Mouse (Mus musculus) forebrain, embryonic 14.5 days (tissue): ENCODE measurements around the gene Lrp6. TPM values are rescaled to one million over a fixed set of nuclear protein-coding genes. Genes with fewer than 3 reads are reported as not detected.

Source experiments
- ATAC-seq: fragments of 200-750 bp; cut with Nextera tagmentation; 2 replicates; pipeline ENCODE4 v1.8.0; 2017; ENCODE audit warnings: mild to moderate bottlenecking, moderate library complexity
- DNase-seq: peaks from one replicate; pipeline ENCODE4 v3.0.0-alpha.2; 2015; ENCODE audit warnings: low spot score
- H3K27ac ChIP-seq: fragments of 300-500 bp; sonication (generic); 2 replicates; pipeline ENCODE4 v1.5.1; 2014; ENCODE audit warnings: low read depth, mild to moderate bottlenecking, control low read depth, low read length, moderate library complexity
- H3K27me3 ChIP-seq: fragments of 300-500 bp; sonication (generic); replicated peaks from 2 replicates; pipeline ENCODE4 v1.6.1; 2014; ENCODE audit warnings: low read length, control low read depth, mixed read lengths; ENCODE audit not compliant: control insufficient read depth, insufficient read depth
- H3K36me3 ChIP-seq: fragments of 300-500 bp; sonication (generic); 2 replicates; pipeline ENCODE4 v1.6.1; 2014; ENCODE audit warnings: low read length, control low read depth; ENCODE audit not compliant: control insufficient read depth, insufficient read depth
- H3K4me1 ChIP-seq: fragments of 300-500 bp; sonication (generic); 2 replicates; pipeline ENCODE4 v1.6.1; 2014; ENCODE audit warnings: antibody characterized with exemption, low read length, control low read depth; ENCODE audit not compliant: control insufficient read depth, insufficient read depth
- H3K4me2 ChIP-seq: fragments of 300-500 bp; sonication (generic); 2 replicates; pipeline ENCODE4 v1.6.1; 2014; ENCODE audit warnings: mild to moderate bottlenecking, control low read depth, low read length
- H3K4me3 ChIP-seq: fragments of 300-500 bp; sonication (generic); 2 replicates; pipeline ENCODE4 v1.5.1; 2014; ENCODE audit warnings: low read depth, low read length, control low read depth
- H3K9ac ChIP-seq: fragments of 300-500 bp; sonication (generic); 2 replicates; pipeline ENCODE4 v1.6.1; 2014; ENCODE audit warnings: mild to moderate bottlenecking, low read length, control low read depth, moderate library complexity
- H3K9me3 ChIP-seq: fragments of 300-500 bp; sonication (generic); replicated peaks from 2 replicates; pipeline ENCODE4 v1.6.1; 2016; ENCODE audit warnings: low read length, control low read depth, mixed read lengths; ENCODE audit not compliant: control insufficient read depth
- WGBS: fragments of 180-500 bp; shearing (Covaris S2); extraction: QIAGEN DNeasy Blood & Tissue Kit; methylation state at CpG from one replicate; pipeline ENCODE4 v1.1.7; 2014; 5-methylcytosine and 5-hydroxymethylcytosine counted together
- polyA plus RNA-seq: library from polyadenylated mRNA; unstranded; fragments of >200 nt; fragmentation: Nextera tagmentation; extraction: Ambion mirVana; gene quantifications from 2 replicates; pipeline ENCODE4 v1.2.1, GENCODE M21; 2014

The Lrp6 gene
- polyA plus RNA-seq, 1 experiment from 2014 or later = 20.9 TPM

- H3K27ac ChIP-seq = no peak overlapping the region
- H3K27me3 ChIP-seq = no peaks in the 10 kb centered on the region
- H3K36me3 ChIP-seq = no peaks in the 10 kb centered on the region
- no peak overlapping the region for H3K4me2 ChIP-seq
- no peak overlapping the region for H3K9ac ChIP-seq
- ATAC-seq (no peak), DNase-seq (no peak)
- H3K4me1 ChIP-seq = no peaks in the 10 kb centered on the region
- WGBS = 59% methylated on average over 10 of the region's 10 CpGs
- H3K9me3 ChIP-seq = no peaks in the 10 kb centered on the region
- no peak overlapping the region for H3K4me3 ChIP-seq
Observed at GRCm38 (mm10) chr6:134602371-134603003, 35.7 kb upstream of the Lrp6 start.

GRCm38 (mm10) chr6:134601766-134602165 lies 35.0 kb upstream of the Lrp6 start:
- Histone ChIP-seq H3K27me3 (no peaks in the 10 kb centered on the region), H3K27ac (no peak overlapping the region), H3K9ac (no peak overlapping the region), H3K9me3 (no peaks in the 10 kb centered on the region), H3K4me3 (no peak overlapping the region), H3K4me1 (no peaks in the 10 kb centered on the region), H3K4me2 (no peak overlapping the region), H3K36me3 (no peaks in the 10 kb centered on the region)
- ATAC-seq = no peak
- 68% methylated on average over 3 of the region's 3 CpGs for WGBS
- no peak for DNase-seq

GRCm38 (mm10) chr6:134601130-134601529 lies 34.4 kb upstream of the Lrp6 start:
- DNase-seq (no peak), ATAC-seq (no peak)
- no peaks in the 10 kb centered on the region for H3K27me3 ChIP-seq
- H3K4me1 ChIP-seq = no peaks in the 10 kb centered on the region
- no peak overlapping the region for H3K4me3 ChIP-seq
- 64% methylated on average over 7 of the region's 7 CpGs for WGBS
- no peaks in the 10 kb centered on the region for H3K9me3 ChIP-seq
- no peak overlapping the region for H3K9ac ChIP-seq
- no peak overlapping the region for H3K27ac ChIP-seq
- H3K36me3 ChIP-seq = no peaks in the 10 kb centered on the region
- H3K4me2 ChIP-seq = no peak overlapping the region

GRCm38 (mm10) chr6:134599239-134599638 lies 32.5 kb upstream of the Lrp6 start:
- Histone ChIP-seq H3K9ac (no peak overlapping the region), H3K36me3 (no peaks in the 10 kb centered on the region), H3K4me2 (no peak overlapping the region), H3K27ac (no peak overlapping the region), H3K4me3 (no peak overlapping the region), H3K9me3 (no peaks in the 10 kb centered on the region), H3K4me1 (no peaks in the 10 kb centered on the region), H3K27me3 (no peaks in the 10 kb centered on the region)
- DNase-seq = no peak
- 61% methylated on average over 1 of the region's 1 CpGs for WGBS
- ATAC-seq = no peak

- H3K4me3 ChIP-seq = no peak overlapping the region
- H3K4me2 ChIP-seq = no peak overlapping the region
- no peaks in the 10 kb centered on the region for H3K27me3 ChIP-seq
- H3K9ac ChIP-seq = no peak overlapping the region
- no peaks in the 10 kb centered on the region for H3K9me3 ChIP-seq
- no peaks in the 10 kb centered on the region for H3K4me1 ChIP-seq
- H3K36me3 ChIP-seq = no peaks in the 10 kb centered on the region
- H3K27ac ChIP-seq = no peak overlapping the region
- WGBS = 89% methylated on average over 6 of the region's 6 CpGs
- ATAC-seq = no peak
- DNase-seq = no peak
Observed at GRCm38 (mm10) chr6:134597651-134598229, 31.0 kb upstream of the Lrp6 start.

GRCm38 (mm10) chr6:134594569-134595442 lies 28.0 kb upstream of the Lrp6 start:
- DNase-seq = no peak
- WGBS = 87% methylated on average over 21 of the region's 21 CpGs
- Histone ChIP-seq H3K27ac (no peak overlapping the region), H3K9me3 (no peaks in the 10 kb centered on the region), H3K9ac (no peak overlapping the region), H3K4me1 (no peaks in the 10 kb centered on the region), H3K27me3 (no peaks in the 10 kb centered on the region), H3K4me3 (no peak overlapping the region), H3K36me3 (no peaks in the 10 kb centered on the region), H3K4me2 (no peak overlapping the region)
- no peak for ATAC-seq

- WGBS = 74% methylated on average over 2 of the region's 2 CpGs
- no peak overlapping the region for H3K4me3 ChIP-seq
- H3K4me2 ChIP-seq = no peak overlapping the region
- no peaks in the 10 kb centered on the region for H3K36me3 ChIP-seq
- H3K9ac ChIP-seq = no peak overlapping the region
- no peaks in the 10 kb centered on the region for H3K27me3 ChIP-seq
- no peaks in the 10 kb centered on the region for H3K9me3 ChIP-seq
- H3K4me1 ChIP-seq = no peaks in the 10 kb centered on the region
- H3K27ac ChIP-seq = no peak overlapping the region
- ATAC-seq (no peak), DNase-seq (no peak)
Observed at GRCm38 (mm10) chr6:134591614-134592013, 24.8 kb upstream of the Lrp6 start.

GRCm38 (mm10) chr6:134586241-134586640 lies 19.5 kb upstream of the Lrp6 start:
- WGBS = 74% methylated on average over 5 of the region's 5 CpGs
- Histone ChIP-seq H3K27me3 (no peaks in the 10 kb centered on the region), H3K4me3 (no peak overlapping the region), H3K36me3 (no peaks in the 10 kb centered on the region), H3K27ac (no peak overlapping the region), H3K9me3 (no peaks in the 10 kb centered on the region), H3K9ac (no peak overlapping the region), H3K4me2 (no peak overlapping the region), H3K4me1 (no peaks in the 10 kb centered on the region)
- DNase-seq = no peak
- no peak for ATAC-seq

GRCm38 (mm10) chr6:134584616-134585015 lies 17.9 kb upstream of the Lrp6 start:
- no peaks in the 10 kb centered on the region for H3K9me3 ChIP-seq
- H3K4me1 ChIP-seq = no peaks in the 10 kb centered on the region
- no peak for ATAC-seq
- no peak overlapping the region for H3K4me2 ChIP-seq
- H3K27me3 ChIP-seq = no peaks in the 10 kb centered on the region
- WGBS = 97% methylated on average over 2 of the region's 2 CpGs
- no peaks in the 10 kb centered on the region for H3K36me3 ChIP-seq
- no peak overlapping the region for H3K4me3 ChIP-seq
- no peak for DNase-seq
- H3K27ac ChIP-seq = no peak overlapping the region
- H3K9ac ChIP-seq = no peak overlapping the region
